Mouse (Mus musculus): ENCODE measurements around the gene Dnah12.
"Not testable (repeated sequence)": the region's sequence is repeated elsewhere in the genome, so short reads cannot be mapped to it uniquely, and the experiment has no call there.

Gene Dnah12

GRCm38 (mm10) chr14:26879976-26880375 is 186.9 kb downstream of the Dnah12 start:
- DNase-seq (ENCODE audit: low read depth, low spot score), result no peak

- DNase-seq (ENCODE audit: low read depth, low spot score), result no peak
Observed at GRCm38 (mm10) chr14:26881700-26882099, 188.6 kb downstream of the Dnah12 start.

- DNase-seq (ENCODE audit: low read depth, low spot score), result no peak
Observed at GRCm38 (mm10) chr14:26887244-26887643, 194.2 kb downstream of the Dnah12 start.

GRCm38 (mm10) chr14:26890777-26891176 is 197.7 kb downstream of the Dnah12 start:
- DNase-seq (ENCODE audit: low read depth, low spot score), result no peak

GRCm38 (mm10) chr14:26894392-26894791 is 201.3 kb downstream of the Dnah12 start, which contains the start of gene Asb14:
Asb14 (plus strand) TSS chr14:26894557.
- no peak for DNase-seq (ENCODE audit: low read depth, low spot score)

GRCm38 (mm10) chr14:26899490-26899889 is 206.4 kb downstream of the Dnah12 start:
- DNase-seq (ENCODE audit: low read depth, low spot score), result no peak

- no peak for DNase-seq (ENCODE audit: low read depth, low spot score)
Observed at GRCm38 (mm10) chr14:26900893-26901292, 207.8 kb downstream of the Dnah12 start.

- DNase-seq (ENCODE audit: low read depth, low spot score), result no peak
Observed at GRCm38 (mm10) chr14:26907401-26907800, 214.3 kb downstream of the Dnah12 start.

GRCm38 (mm10) chr14:26910461-26910860 is 217.4 kb downstream of the Dnah12 start:
- DNase-seq (ENCODE audit: low read depth, low spot score), result not testable (repeated sequence)

- DNase-seq (ENCODE audit: low read depth, low spot score), result no peak
Observed at GRCm38 (mm10) chr14:26911201-26911600, 218.1 kb downstream of the Dnah12 start.

- DNase-seq (ENCODE audit: low read depth, low spot score), result no peak
Observed at GRCm38 (mm10) chr14:26911826-26912225, 218.8 kb downstream of the Dnah12 start.

- no peak for DNase-seq (ENCODE audit: low read depth, low spot score)
Observed at GRCm38 (mm10) chr14:26913681-26914268, 220.7 kb downstream of the Dnah12 start.

GRCm38 (mm10) chr14:26919310-26919709 is 226.2 kb downstream of the Dnah12 start:
- no peak for DNase-seq (ENCODE audit: low read depth, low spot score)

- DNase-seq (ENCODE audit: low read depth, low spot score), result no peak
Observed at GRCm38 (mm10) chr14:26923702-26924421, 230.8 kb downstream of the Dnah12 start.

GRCm38 (mm10) chr14:26934891-26935290 is 241.8 kb downstream of the Dnah12 start:
- no peak for DNase-seq (ENCODE audit: low read depth, low spot score)

GRCm38 (mm10) chr14:26935558-26935957 is 242.5 kb downstream of the Dnah12 start:
- no peak for DNase-seq (ENCODE audit: low read depth, low spot score)

Measured in A20 (cell line).